Mouse (Mus musculus): ENCODE data around the gene 1520401A03Rik. TPM values are rescaled to one million over a fixed set of nuclear protein-coding genes. Genes with fewer than 3 reads are reported as not detected.

1520401A03Rik gene
- polyA plus RNA-seq, 1 experiment from 2014 or later: 1.6 TPM

DNA sequence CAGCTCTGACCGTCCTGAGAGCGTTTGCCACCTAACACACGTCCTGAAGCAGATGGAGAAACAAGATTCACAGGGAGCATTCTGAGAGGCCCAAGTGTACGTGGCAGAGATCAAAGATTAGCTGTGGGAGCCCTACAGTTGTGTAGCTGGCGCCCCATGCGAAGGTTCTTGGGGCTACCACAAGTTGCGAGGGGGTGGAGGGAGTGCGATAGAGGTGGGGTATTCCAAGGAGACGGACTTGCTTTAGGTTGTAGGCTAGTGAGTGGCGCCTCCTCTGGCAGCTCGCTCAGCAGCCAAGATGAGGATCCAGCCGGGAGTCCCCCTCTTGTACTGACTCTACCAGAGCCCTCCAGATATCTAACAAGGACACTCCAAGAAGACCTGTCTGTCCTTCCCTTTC, 23.7 kb upstream of the 1520401A03Rik start:
- no peaks in the 10 kb centered on the region for H3K9me3 ChIP-seq (ENCODE audit: control insufficient read depth, low read length)
- no peak overlapping the region for H3K27ac ChIP-seq (replicated peaks; ENCODE audit: low read depth, low read length)
- no peak overlapping the region for H3K9ac ChIP-seq (ENCODE audit: low read depth, low read length)
- H3K4me3 ChIP-seq (ENCODE audit: low read depth, low read length): peak overlapping the region; percentile 33; the same call in 1 of the 2 replicates
- H3K4me2 ChIP-seq (ENCODE audit: low read depth, low read length): peak overlapping the region; percentile 54
- 6% methylated on average over 12 of the region's 12 CpGs for WGBS
- H3K27me3 ChIP-seq (replicated peaks; ENCODE audit: control insufficient read depth, insufficient read depth, low read length): peaks cover 59% of the 10 kb centered on the region
- H3K4me1 ChIP-seq (ENCODE audit: control insufficient read depth, insufficient read depth, low read length): peaks cover 11% of the 10 kb centered on the region
- peaks cover 2% of the 10 kb centered on the region; the same call in 1 of the 2 replicates for H3K36me3 ChIP-seq (ENCODE audit: control insufficient read depth, insufficient read depth, low read length)
- DNase-seq (ENCODE audit: low spot score): peak; percentile 34
- peak; percentile 19; the same call in 1 of the 2 replicates for ATAC-seq (ENCODE audit: low read depth)

DNA sequence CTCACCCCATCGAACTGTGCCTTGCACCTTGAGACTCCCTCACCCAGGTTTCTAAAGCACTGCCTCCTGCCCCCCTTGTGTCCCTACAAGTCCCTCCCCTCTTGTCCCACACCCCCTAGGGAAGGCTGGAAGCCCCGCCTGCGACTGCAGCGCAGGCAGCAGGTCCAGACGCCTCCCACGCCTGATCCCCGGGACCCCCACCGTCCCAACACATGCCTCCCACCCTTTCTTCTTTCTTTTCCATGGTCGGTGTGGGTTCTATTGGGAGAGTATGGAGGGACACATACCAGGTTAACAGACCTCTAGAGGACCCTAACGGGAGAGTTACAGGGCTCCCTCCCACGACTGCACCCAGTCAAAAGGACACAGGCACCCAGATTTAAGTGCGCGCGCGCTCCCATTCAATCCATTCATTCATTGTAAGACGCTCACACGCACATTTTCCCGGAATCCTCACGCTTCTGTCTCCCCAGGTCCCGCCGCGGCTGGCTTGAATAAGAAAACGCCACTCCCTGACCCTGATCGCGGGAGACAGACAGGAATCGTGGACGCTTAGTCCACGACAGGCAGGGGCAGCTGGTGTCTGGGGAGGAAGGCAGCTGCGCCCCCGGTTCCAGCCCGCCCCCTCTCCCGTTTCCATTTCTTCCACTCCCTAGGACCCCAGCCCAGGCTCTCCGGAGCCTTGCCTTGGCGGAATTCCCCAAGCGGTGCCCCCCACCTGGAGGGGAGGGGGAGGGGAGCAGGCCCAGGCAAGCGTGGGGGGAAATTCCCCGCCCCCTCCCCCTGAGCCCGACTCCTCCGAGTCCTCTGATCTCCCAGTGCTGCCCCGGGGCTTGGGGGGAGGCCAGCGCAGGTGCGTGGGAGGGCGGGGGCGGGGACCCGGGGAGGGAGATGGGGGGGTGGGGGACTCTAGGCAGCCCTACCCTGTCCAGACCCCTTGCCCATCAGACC, 23.0 kb upstream of the 1520401A03Rik start, which contains the start of gene Kremen2:
TSS of gene Kremen2 (minus strand) at position 533 of the 951 bp plus-strand sequence.
- under 1% methylated on average over 31 of the region's 45 CpGs for WGBS
- Histone ChIP-seq H3K27ac (replicated peaks; ENCODE audit: low read depth, low read length) (no peak within 1 kb of the TSS; the same call in 1 of the 2 replicates), H3K36me3 (ENCODE audit: control insufficient read depth, insufficient read depth, low read length) (no peaks in the 10 kb centered on the region), H3K4me2 (ENCODE audit: low read depth, low read length) (peak within 1 kb of the TSS; percentile 54), H3K9me3 (ENCODE audit: control insufficient read depth, low read length) (no peaks in the 10 kb centered on the region), H3K27me3 (replicated peaks; ENCODE audit: control insufficient read depth, insufficient read depth, low read length) (peaks cover 66% of the 10 kb centered on the region), H3K4me1 (ENCODE audit: control insufficient read depth, insufficient read depth, low read length) (peaks cover 14% of the 10 kb centered on the region), H3K4me3 (ENCODE audit: low read depth, low read length) (peak within 1 kb of the TSS; percentile 33), H3K9ac (ENCODE audit: low read depth, low read length) (peak within 1 kb of the TSS; percentile 42)
- DNase-seq (ENCODE audit: low spot score) (peak; percentile 53), ATAC-seq (ENCODE audit: low read depth) (peak; percentile 30; the same call in 1 of the 2 replicates)

DNA sequence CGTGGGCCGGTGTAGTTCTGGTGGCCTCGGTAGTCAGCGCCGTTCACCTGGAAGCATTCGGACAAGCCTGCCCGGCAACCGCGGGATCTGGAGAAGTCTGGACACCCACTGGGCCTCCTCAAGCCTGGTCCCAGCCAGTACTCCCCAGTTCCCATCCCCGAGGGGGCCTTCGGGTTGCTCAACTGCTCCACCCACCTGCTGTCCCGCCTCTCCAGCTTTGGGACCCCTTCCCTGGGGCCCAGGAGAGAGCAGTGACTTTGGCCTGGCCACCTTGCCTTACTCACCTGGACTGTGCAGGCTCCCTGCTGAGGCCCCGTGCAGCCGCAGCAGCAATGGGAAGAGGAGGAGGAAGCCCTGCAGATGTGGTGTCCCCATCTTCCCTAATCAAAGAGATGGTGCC, 22.1 kb upstream of the 1520401A03Rik start:
- Histone ChIP-seq H3K4me3 (ENCODE audit: low read depth, low read length) (peak overlapping the region; percentile 33), H3K4me1 (ENCODE audit: control insufficient read depth, insufficient read depth, low read length) (peaks cover 17% of the 10 kb centered on the region), H3K27me3 (replicated peaks; ENCODE audit: control insufficient read depth, insufficient read depth, low read length) (peaks cover 71% of the 10 kb centered on the region), H3K9ac (ENCODE audit: low read depth, low read length) (peak overlapping the region; percentile 42; the same call in 1 of the 2 replicates), H3K4me2 (ENCODE audit: low read depth, low read length) (peak overlapping the region; percentile 54), H3K9me3 (ENCODE audit: control insufficient read depth, low read length) (no peaks in the 10 kb centered on the region), H3K27ac (replicated peaks; ENCODE audit: low read depth, low read length) (no peak overlapping the region; the same call in 1 of the 2 replicates), H3K36me3 (ENCODE audit: control insufficient read depth, insufficient read depth, low read length) (no peaks in the 10 kb centered on the region)
- no peak for ATAC-seq (ENCODE audit: low read depth)
- 6% methylated on average over 8 of the region's 14 CpGs for WGBS
- DNase-seq (ENCODE audit: low spot score): no peak

GRCm38 (mm10) chr17:23744076-23744475, 21.5 kb upstream of the 1520401A03Rik start:
- H3K27me3 ChIP-seq (replicated peaks; ENCODE audit: control insufficient read depth, insufficient read depth, low read length): peaks cover 76% of the 10 kb centered on the region
- no peaks in the 10 kb centered on the region for H3K36me3 ChIP-seq (ENCODE audit: control insufficient read depth, insufficient read depth, low read length)
- H3K9me3 ChIP-seq (ENCODE audit: control insufficient read depth, low read length): no peaks in the 10 kb centered on the region
- H3K27ac ChIP-seq (replicated peaks; ENCODE audit: low read depth, low read length): no peak overlapping the region; the same call in 1 of the 2 replicates
- ATAC-seq (ENCODE audit: low read depth): no peak
- peak; percentile 67 for DNase-seq (ENCODE audit: low spot score)
- H3K9ac ChIP-seq (ENCODE audit: low read depth, low read length): no peak overlapping the region
- peak overlapping the region; percentile 54 for H3K4me2 ChIP-seq (ENCODE audit: low read depth, low read length)
- WGBS: 18% methylated on average over 7 of the region's 8 CpGs
- H3K4me3 ChIP-seq (ENCODE audit: low read depth, low read length): peak overlapping the region; percentile 33
- H3K4me1 ChIP-seq (ENCODE audit: control insufficient read depth, insufficient read depth, low read length): peaks cover 22% of the 10 kb centered on the region

DNA sequence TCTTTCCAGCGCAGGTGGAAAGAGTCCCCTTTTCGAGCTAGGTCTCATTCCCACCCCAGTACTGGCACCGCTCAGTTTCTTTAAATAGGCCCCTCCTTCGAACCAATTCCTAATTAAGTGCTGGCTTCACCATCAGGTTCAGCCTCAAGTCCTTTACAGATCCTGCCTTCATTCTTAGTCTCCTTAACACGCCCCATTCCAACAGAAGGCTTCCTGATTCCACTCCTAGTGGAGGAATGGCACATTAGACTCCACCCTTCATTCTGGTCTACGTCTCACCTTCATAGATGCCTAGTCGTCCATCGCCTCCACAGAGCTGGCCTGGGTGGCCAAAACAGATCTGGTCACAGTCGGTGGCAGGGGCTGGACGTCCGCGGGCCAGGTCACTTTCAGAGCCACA, 20.4 kb upstream of the 1520401A03Rik start:
- H3K9me3 ChIP-seq (ENCODE audit: control insufficient read depth, low read length): no peaks in the 10 kb centered on the region
- H3K4me3 ChIP-seq (ENCODE audit: low read depth, low read length): peak overlapping the region; percentile 26; the same call in 1 of the 2 replicates
- no peak for DNase-seq (ENCODE audit: low spot score)
- H3K36me3 ChIP-seq (ENCODE audit: control insufficient read depth, insufficient read depth, low read length): no peaks in the 10 kb centered on the region
- WGBS: 65% methylated on average over 12 of the region's 12 CpGs
- H3K9ac ChIP-seq (ENCODE audit: low read depth, low read length): no peak overlapping the region
- no peak for ATAC-seq (ENCODE audit: low read depth)
- peak overlapping the region; percentile 54; the same call in 1 of the 2 replicates for H3K4me2 ChIP-seq (ENCODE audit: low read depth, low read length)
- H3K27me3 ChIP-seq (replicated peaks; ENCODE audit: control insufficient read depth, insufficient read depth, low read length): peaks cover 84% of the 10 kb centered on the region
- no peak overlapping the region for H3K27ac ChIP-seq (replicated peaks; ENCODE audit: low read depth, low read length)
- H3K4me1 ChIP-seq (ENCODE audit: control insufficient read depth, insufficient read depth, low read length): peaks cover 25% of the 10 kb centered on the region

DNA sequence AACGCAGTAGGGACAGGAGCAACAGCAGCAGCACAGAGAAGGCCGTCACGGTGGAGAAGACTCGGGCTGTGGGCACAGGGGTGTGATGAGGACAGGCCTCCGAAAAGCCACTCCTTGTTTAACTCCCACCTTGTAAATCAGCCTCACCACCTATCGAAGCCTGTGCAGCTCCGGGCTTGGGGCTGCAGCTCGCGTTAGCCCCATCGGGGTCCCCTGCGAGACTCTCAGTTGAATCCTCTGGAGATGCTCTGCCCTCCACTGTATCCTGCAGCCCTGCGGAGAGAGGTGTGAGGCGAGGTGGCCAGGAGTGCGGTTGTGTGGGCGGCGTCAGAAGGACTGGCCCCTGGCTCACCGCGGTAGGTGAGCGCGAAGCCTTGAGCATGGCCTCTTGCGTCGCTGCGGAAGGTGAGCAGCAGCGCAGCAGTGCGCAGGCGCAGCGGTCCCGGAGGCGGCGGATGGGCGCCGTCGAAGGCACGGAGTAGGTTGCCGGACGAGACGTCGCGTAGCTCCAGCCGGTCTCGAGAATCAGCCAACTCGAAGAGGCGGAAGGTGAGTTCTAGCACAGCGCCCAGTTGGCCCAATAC, 19.7 kb upstream of the 1520401A03Rik start:
- H3K4me1 ChIP-seq (ENCODE audit: control insufficient read depth, insufficient read depth, low read length): peaks cover 25% of the 10 kb centered on the region

DNA sequence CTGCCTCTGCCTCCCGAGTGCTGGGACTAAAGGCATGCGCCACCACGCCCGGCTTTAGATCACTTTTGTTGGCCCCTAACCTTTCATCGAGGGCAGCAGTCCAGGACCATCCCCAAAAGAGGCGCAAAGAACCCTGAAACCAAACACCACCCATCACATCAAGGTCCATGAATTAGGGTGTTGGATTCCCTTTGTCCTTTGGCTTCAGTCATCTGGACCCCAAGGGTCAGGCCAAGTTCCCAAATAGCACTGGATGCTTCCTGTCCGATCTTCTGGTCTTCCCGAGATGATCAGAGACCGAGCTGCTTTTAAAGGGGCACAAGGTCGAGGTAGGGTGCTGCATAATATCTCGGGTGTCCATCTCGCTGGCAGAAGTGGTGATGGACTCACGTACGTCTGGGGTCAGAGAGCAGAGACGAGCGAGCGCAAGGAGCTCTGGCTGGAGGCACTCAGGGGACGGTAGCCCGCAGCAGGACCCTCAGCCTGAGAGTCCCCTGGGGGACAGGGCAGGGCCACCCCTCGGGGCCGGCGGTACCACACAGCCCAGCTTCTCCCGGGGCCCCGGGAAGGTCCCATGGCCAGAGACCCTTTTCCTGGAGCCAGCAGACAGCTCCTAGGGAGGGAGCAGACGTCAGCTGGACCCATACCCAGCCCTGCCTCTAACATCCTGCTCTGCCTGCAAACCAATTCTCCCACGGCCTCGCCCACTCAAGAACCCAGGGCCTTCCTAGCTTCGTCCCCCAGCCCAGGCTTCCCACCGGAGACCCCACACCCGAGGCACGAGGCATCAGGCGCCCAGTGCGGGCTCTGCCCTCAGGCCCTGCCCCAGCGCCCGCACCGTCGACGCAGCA, 19.0 kb upstream of the 1520401A03Rik start:
- DNase-seq (ENCODE audit: low spot score): no peak
- no peak for ATAC-seq (ENCODE audit: low read depth)
- Histone ChIP-seq H3K9me3 (ENCODE audit: control insufficient read depth, low read length) (no peaks in the 10 kb centered on the region), H3K4me1 (ENCODE audit: control insufficient read depth, insufficient read depth, low read length) (peaks cover 25% of the 10 kb centered on the region), H3K4me3 (ENCODE audit: low read depth, low read length) (peak overlapping the region; percentile 26; the same call in 1 of the 2 replicates), H3K4me2 (ENCODE audit: low read depth, low read length) (peak overlapping the region; percentile 47), H3K36me3 (ENCODE audit: control insufficient read depth, insufficient read depth, low read length) (no peaks in the 10 kb centered on the region; the same call in 1 of the 2 replicates), H3K9ac (ENCODE audit: low read depth, low read length) (no peak overlapping the region), H3K27me3 (replicated peaks; ENCODE audit: control insufficient read depth, insufficient read depth, low read length) (peaks cover 83% of the 10 kb centered on the region), H3K27ac (replicated peaks; ENCODE audit: low read depth, low read length) (no peak overlapping the region)
- 45% methylated on average over 35 of the region's 38 CpGs for WGBS

More for the DNA sequence above, 19.7 kb upstream of the 1520401A03Rik start:
- DNase-seq (ENCODE audit: low spot score): no peak
- no peaks in the 10 kb centered on the region for H3K9me3 ChIP-seq (ENCODE audit: control insufficient read depth, low read length)
- WGBS: 11% methylated on average over 31 of the region's 44 CpGs
- H3K4me3 ChIP-seq (ENCODE audit: low read depth, low read length): peak overlapping the region; percentile 26
- H3K36me3 ChIP-seq (ENCODE audit: control insufficient read depth, insufficient read depth, low read length): no peaks in the 10 kb centered on the region; the same call in 1 of the 2 replicates
- H3K9ac ChIP-seq (ENCODE audit: low read depth, low read length): no peak overlapping the region
- no peak for ATAC-seq (ENCODE audit: low read depth)
- peaks cover 88% of the 10 kb centered on the region for H3K27me3 ChIP-seq (replicated peaks; ENCODE audit: control insufficient read depth, insufficient read depth, low read length)
- peak overlapping the region; percentile 47 for H3K4me2 ChIP-seq (ENCODE audit: low read depth, low read length)
- H3K27ac ChIP-seq (replicated peaks; ENCODE audit: low read depth, low read length): no peak overlapping the region
